Mouse (Mus musculus): Measurements from ENCODE around the gene Snai3.
A peak's percentile ranks its signal among the peaks of the same experiment; 100 is the strongest.

The Snai3 gene

DNA sequence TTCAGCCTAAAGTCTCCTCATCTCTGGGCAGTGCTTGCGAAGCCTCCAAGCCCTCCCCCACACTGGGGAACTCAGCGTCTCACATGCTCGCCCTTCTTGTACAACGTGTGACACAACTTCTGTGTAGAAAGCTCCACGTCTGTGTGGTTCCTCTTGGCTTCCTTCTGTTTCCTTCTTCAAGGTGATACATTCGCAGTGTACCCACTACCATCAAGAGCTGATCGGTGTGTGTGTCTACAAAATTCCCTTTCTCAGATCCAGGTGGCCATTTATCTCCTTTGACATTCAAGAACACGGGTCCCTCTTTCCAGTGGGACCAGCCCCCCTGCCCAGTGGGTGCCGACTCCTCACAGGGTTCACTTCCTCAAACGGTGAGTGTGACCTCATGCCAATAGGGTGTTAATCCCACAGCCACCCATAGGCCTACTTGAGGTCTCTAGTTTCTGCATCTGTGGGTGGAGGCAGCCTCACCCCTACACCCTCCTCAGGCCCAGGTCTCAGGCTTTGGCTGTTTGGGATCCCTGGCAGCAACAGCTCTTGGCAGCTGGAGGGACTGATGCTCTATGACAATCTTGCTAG, 30.4 kb downstream of the Snai3 start:
- no peak for DNase-seq

GRCm38 (mm10) chr8:122428163-122428562, 32.4 kb downstream of the Snai3 start:
- no peak for DNase-seq

- DNase-seq: no peak
Measured at GRCm38 (mm10) chr8:122427607-122428006, 32.9 kb downstream of the Snai3 start.

DNA sequence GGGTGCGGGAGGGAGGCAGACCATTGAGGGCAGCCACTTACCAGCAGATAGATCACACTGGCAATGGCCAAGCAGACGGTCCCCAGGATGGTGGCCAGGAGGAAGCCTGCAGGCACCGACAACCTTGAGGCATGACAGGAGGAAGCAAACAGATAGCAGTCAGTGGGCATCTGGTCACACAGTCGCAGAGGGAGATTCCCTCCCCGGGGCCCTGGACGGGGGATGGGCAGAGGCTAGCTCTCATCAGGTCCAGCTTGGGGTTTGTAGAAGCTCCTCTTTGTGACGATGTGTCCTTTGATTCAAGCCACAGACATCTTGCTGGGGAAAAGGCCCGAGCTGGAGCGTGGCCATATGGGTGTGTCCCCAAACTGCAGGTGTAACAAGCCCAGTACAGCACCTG, 34.4 kb downstream of the Snai3 start:
- no peak for DNase-seq

- DNase-seq: peak; percentile 73
Measured at GRCm38 (mm10) chr8:122423659-122424058, 36.9 kb downstream of the Snai3 start.

GRCm38 (mm10) chr8:122423217-122423616, 37.3 kb downstream of the Snai3 start:
- DNase-seq: no peak

DNA sequence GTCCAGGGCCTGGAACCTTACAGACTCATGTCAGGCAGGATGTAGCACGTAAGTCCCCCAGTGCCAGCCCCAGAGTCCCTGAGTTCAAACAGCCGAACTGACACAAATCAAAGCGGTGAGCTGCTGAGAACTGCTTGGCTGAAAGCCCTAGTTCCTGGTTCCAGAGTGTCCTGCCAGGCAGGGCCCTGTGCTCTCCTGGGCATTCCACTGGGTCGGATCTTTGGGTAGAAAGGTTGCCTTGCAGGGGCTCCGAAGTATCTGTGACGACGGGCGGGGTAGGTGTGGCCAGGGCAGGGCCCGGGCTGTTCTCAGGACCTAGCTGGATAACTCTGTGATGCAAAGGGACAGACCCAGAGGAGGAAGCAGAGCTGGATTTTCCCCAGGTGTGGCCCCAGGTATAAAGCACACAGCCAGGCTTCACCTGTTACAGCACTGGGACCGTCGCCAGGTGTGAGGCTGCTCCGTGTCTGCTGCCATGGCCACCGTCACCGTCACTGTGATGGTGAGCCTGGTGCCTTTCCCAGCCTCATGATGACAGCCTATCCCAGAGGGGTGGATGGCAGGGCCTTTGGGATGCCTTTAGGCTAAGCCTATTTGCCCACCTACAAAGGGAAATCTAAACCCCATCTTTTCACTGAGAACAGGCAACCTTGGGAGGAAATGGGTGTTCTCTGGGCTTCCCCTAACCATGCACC, 39.0 kb downstream of the Snai3 start, which contains the start of gene Il17c:
TSS of gene Il17c (plus strand) at position 645 of the 695 bp plus-strand sequence.
- DNase-seq: no peak

DNA sequence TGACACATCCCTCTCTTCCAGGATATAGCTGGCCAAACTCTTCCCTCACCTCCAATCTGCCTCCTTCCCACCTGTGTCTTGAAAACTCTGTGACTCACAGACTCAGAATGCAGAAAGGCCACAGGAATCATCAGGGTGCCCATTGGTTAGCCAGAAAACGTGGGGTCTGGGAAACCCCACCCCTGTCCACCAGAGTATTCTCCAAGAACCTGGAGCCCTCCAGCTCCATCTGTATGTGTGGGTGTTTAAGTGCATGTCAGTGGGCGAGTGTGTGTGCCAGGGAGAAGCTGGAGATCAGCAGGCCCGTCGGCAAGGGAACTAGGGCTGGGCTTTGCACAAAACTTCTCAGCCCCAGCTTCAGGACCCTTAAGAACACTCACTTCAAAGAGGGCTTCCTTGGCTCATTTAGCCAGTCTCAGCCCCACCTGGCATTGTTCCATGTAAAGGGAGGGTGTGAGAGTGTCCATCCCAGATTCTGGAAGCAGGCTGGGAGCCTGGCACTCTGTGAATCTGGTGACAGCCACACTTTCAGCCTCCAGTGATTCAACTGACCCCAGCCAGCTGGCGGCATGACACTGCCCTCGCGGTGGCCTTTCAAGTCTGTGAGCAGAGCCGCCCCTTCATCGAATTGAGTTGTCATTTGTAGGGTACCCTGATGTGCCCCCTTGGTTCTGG, 40.5 kb downstream of the Snai3 start:
- no peak for DNase-seq

- DNase-seq: no peak
Measured at GRCm38 (mm10) chr8:122415554-122415953, 45.0 kb downstream of the Snai3 start.

GRCm38 (mm10) chr8:122414311-122414710, 46.2 kb downstream of the Snai3 start:
- no peak for DNase-seq

DNA sequence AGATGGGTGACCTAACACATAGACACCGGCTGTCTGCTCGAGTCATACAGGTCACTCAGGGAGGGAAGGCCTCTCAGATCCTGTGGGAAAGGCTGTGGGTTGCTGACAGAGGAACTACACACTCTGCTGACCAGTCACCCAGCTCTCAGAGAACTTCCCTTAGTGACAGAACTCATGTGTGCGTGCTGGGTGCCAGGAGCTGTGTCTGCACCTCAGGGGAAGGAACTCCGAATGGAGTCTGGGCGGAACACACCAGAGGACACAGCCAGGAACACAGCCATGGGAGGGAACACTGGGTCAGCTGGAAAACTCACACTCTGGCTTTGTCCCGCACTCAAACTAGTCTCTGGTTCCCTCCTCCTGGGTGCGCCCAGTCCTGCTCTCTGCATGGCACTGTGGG, 52.9 kb downstream of the Snai3 start:
- DNase-seq: no peak

- DNase-seq: peak; percentile 61
Measured at GRCm38 (mm10) chr8:122405146-122405805, 55.3 kb downstream of the Snai3 start.
